Mouse (Mus musculus): ENCODE data around the gene Eif4g3. TPM values are rescaled to one million over a fixed set of nuclear protein-coding genes. Genes with fewer than 3 reads are reported as not detected.

The Eif4g3 gene
- polyA plus RNA-seq, 1 experiment from 2014 or later: 40.0 TPM

DNA sequence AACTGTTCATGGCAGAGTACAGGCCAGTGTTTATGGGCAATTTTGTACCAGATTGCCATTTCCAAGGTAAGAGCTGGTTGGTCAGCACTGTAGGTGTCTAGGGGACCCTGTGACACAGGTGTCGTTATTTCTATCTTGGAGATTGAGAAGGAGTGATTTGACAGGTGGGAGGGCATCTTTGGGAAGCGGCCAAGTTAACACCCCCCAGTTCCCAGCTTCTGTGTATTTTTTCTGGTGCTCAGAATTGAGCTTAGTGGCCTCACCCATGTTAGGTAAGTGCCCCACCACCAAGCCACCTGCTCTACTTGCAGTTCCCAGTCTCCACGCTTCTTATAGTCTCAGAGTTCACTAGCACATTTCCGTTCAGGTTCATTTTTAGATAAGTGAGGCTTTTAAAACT, 76.5 kb downstream of the Eif4g3 start:
- H3K27me3 ChIP-seq: no peaks in the 10 kb centered on the region
- H3K27ac ChIP-seq: no peak overlapping the region
- 89% methylated on average over 4 of the region's 4 CpGs for WGBS
- ATAC-seq (replicated peaks; ENCODE audit: low FRiP score): no peak
- H3K36me3 ChIP-seq: peaks cover 52% of the 10 kb centered on the region
- H3K9me3 ChIP-seq (replicated peaks): no peaks in the 10 kb centered on the region
- no peak overlapping the region for H3K9ac ChIP-seq
- no peak overlapping the region for H3K4me3 ChIP-seq (replicated peaks)
- H3K4me2 ChIP-seq: no peak overlapping the region
- H3K4me1 ChIP-seq: peaks cover 17% of the 10 kb centered on the region

- ATAC-seq (replicated peaks; ENCODE audit: low FRiP score): no peak
- WGBS: 60% methylated on average over 6 of the region's 6 CpGs
- no peak overlapping the region for H3K4me3 ChIP-seq (replicated peaks)
- H3K9me3 ChIP-seq (replicated peaks): no peaks in the 10 kb centered on the region
- H3K4me1 ChIP-seq: peaks cover 22% of the 10 kb centered on the region
- no peaks in the 10 kb centered on the region for H3K27me3 ChIP-seq
- no peak overlapping the region for H3K9ac ChIP-seq
- H3K27ac ChIP-seq: no peak overlapping the region
- H3K36me3 ChIP-seq: peaks cover 49% of the 10 kb centered on the region
- no peak overlapping the region for H3K4me2 ChIP-seq
Measured at GRCm38 (mm10) chr4:138071497-138071896, 78.7 kb downstream of the Eif4g3 start.

GRCm38 (mm10) chr4:138073086-138073485, 80.3 kb downstream of the Eif4g3 start:
- H3K27me3 ChIP-seq: no peaks in the 10 kb centered on the region
- H3K27ac ChIP-seq: peak overlapping the region; percentile 55; the same call in 1 of the 2 replicates
- H3K9ac ChIP-seq: no peak overlapping the region
- peaks cover 29% of the 10 kb centered on the region for H3K4me1 ChIP-seq
- peaks cover 42% of the 10 kb centered on the region for H3K36me3 ChIP-seq
- no peak overlapping the region for H3K4me3 ChIP-seq (replicated peaks)
- 89% methylated on average over 11 of the region's 11 CpGs for WGBS
- H3K9me3 ChIP-seq (replicated peaks): no peaks in the 10 kb centered on the region
- ATAC-seq (replicated peaks; ENCODE audit: low FRiP score): no peak
- H3K4me2 ChIP-seq: no peak overlapping the region

DNA sequence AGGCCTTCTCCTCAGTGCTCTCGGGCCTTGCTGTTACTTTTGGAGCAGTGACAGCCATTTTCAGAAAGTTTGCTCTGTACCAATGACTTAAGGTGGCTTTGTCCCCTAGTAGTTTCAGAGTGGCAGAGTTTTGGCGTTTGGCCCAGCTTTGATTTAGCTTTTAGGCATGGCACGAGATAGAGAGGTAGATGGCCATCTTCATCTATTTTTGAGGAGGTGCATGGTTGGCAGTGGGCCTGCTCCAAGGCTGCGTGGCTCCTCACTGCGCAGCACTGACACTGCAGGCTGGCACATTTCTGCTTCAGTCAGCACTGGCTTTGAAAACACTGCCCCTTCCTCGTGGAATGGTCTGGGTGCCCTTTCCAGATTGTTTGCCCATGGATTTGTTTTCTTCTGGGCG, 80.7 kb downstream of the Eif4g3 start:
- H3K36me3 ChIP-seq: peaks cover 42% of the 10 kb centered on the region
- peaks cover 33% of the 10 kb centered on the region for H3K4me1 ChIP-seq
- 65% methylated on average over 7 of the region's 7 CpGs for WGBS
- H3K9me3 ChIP-seq (replicated peaks): no peaks in the 10 kb centered on the region
- H3K4me3 ChIP-seq (replicated peaks): no peak overlapping the region
- no peak for ATAC-seq (replicated peaks; ENCODE audit: low FRiP score)
- H3K4me2 ChIP-seq: no peak overlapping the region
- no peaks in the 10 kb centered on the region for H3K27me3 ChIP-seq
- peak overlapping the region; percentile 55 for H3K27ac ChIP-seq
- no peak overlapping the region for H3K9ac ChIP-seq

- Histone ChIP-seq H3K9me3 (replicated peaks) (no peaks in the 10 kb centered on the region), H3K27me3 (no peaks in the 10 kb centered on the region), H3K4me3 (replicated peaks) (no peak overlapping the region), H3K36me3 (peaks cover 42% of the 10 kb centered on the region), H3K4me2 (no peak overlapping the region), H3K9ac (no peak overlapping the region), H3K4me1 (peaks cover 36% of the 10 kb centered on the region), H3K27ac (no peak overlapping the region)
- ATAC-seq (replicated peaks; ENCODE audit: low FRiP score): no peak
- WGBS: 65% methylated on average over 6 of the region's 6 CpGs
Measured at GRCm38 (mm10) chr4:138074896-138075584, 82.2 kb downstream of the Eif4g3 start.

DNA sequence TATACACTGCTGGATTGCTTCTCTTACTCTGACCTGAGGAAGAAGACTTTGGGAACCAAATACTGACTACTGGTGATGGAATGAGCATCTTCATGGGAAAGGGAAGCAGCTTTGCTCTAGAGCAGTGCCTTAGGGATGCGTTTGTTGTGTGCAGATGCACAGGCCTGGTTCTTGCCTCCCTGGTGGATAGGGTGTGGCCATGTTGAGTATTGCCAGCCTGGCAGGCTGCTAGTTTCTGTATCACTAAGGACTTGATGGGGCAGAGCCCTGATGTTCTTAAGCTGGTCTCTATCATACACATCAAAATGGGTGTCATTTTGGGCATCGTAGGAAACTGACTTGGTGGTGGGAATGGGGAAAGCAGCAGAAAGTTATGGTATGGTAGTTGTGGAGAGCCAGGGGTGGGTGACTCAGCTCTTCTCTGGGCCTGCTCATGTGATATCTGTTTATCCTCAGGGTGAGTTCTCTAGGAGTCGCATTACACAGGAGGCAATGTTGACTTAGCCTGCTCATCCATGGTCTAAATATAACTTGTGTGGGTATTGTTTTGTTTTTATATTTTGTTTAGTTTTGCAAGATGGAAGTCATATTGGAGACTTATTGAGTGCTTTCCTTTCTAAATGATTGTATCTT, 85.0 kb downstream of the Eif4g3 start:
- no peaks in the 10 kb centered on the region for H3K27me3 ChIP-seq
- no peak overlapping the region for H3K9ac ChIP-seq
- peaks cover 34% of the 10 kb centered on the region for H3K36me3 ChIP-seq
- no peaks in the 10 kb centered on the region for H3K9me3 ChIP-seq (replicated peaks)
- peaks cover 39% of the 10 kb centered on the region for H3K4me1 ChIP-seq
- no peak for ATAC-seq (replicated peaks; ENCODE audit: low FRiP score)
- peak overlapping the region; percentile 51 for H3K27ac ChIP-seq
- 73% methylated on average over 3 of the region's 3 CpGs for WGBS
- no peak overlapping the region for H3K4me2 ChIP-seq
- no peak overlapping the region for H3K4me3 ChIP-seq (replicated peaks)

DNA sequence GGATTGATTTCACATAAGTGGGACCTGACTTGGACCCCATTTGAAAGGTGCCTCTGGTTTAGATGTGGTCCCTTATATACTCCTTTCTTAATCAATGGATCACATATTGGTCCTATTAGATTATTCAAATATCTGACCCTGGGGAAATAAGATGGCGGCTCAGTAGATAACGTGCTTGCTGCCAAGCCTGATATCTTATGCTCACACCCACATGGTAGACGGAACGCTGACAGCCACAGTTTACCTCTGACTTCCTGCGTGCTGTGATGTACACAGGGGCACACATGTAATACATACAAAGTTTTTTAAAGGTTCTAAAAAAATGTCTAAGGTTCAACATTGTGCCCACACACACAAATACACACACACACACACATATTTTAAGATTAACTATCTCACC, 86.4 kb downstream of the Eif4g3 start:
- no peak overlapping the region for H3K27ac ChIP-seq
- no peak overlapping the region for H3K9ac ChIP-seq
- H3K27me3 ChIP-seq: no peaks in the 10 kb centered on the region
- no peak for ATAC-seq (replicated peaks; ENCODE audit: low FRiP score)
- peaks cover 28% of the 10 kb centered on the region for H3K4me1 ChIP-seq
- H3K4me2 ChIP-seq: no peak overlapping the region
- WGBS: 96% methylated on average over 5 of the region's 5 CpGs
- H3K9me3 ChIP-seq (replicated peaks): no peaks in the 10 kb centered on the region
- no peak overlapping the region for H3K4me3 ChIP-seq (replicated peaks)
- peaks cover 48% of the 10 kb centered on the region for H3K36me3 ChIP-seq

- no peak overlapping the region for H3K4me3 ChIP-seq (replicated peaks)
- no peaks in the 10 kb centered on the region for H3K27me3 ChIP-seq
- H3K4me1 ChIP-seq: peaks cover 22% of the 10 kb centered on the region
- H3K9ac ChIP-seq: no peak overlapping the region
- no peak overlapping the region for H3K27ac ChIP-seq
- no peaks in the 10 kb centered on the region for H3K9me3 ChIP-seq (replicated peaks)
- no peak for ATAC-seq (replicated peaks; ENCODE audit: low FRiP score)
- peaks cover 66% of the 10 kb centered on the region for H3K36me3 ChIP-seq
- no peak overlapping the region for H3K4me2 ChIP-seq
- 90% methylated on average over 8 of the region's 8 CpGs for WGBS
Measured at GRCm38 (mm10) chr4:138082466-138082865, 89.6 kb downstream of the Eif4g3 start.

DNA sequence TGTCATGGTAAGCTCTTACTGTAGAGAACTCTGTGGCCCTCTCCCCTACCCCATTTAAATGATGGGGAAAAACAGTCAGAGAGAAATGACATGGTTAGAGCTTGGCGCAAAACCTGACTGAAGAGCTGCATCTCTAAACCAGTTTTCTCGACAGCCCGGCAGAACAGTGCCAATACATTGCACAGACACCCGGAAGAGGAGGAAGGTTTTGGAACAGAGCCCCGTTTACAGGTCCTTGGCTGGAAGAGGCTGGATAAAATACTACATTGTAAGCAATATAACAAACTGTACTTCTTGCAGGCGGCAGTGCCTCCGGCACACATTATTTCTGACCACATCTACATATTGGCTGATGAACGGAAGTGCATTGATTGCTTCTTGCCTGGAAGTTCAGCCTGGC, 91.3 kb downstream of the Eif4g3 start:
- no peak overlapping the region for H3K27ac ChIP-seq
- WGBS: 88% methylated on average over 8 of the region's 8 CpGs
- no peaks in the 10 kb centered on the region for H3K27me3 ChIP-seq
- ATAC-seq (replicated peaks; ENCODE audit: low FRiP score): no peak
- no peak overlapping the region for H3K4me3 ChIP-seq (replicated peaks)
- no peak overlapping the region for H3K4me2 ChIP-seq
- no peaks in the 10 kb centered on the region for H3K9me3 ChIP-seq (replicated peaks)
- H3K36me3 ChIP-seq: peaks cover 65% of the 10 kb centered on the region
- H3K4me1 ChIP-seq: peaks cover 10% of the 10 kb centered on the region; the same call in 1 of the 2 replicates
- H3K9ac ChIP-seq: no peak overlapping the region

- no peaks in the 10 kb centered on the region for H3K9me3 ChIP-seq (replicated peaks)
- no peak overlapping the region for H3K9ac ChIP-seq
- no peak overlapping the region for H3K4me2 ChIP-seq
- H3K36me3 ChIP-seq: peaks cover 68% of the 10 kb centered on the region
- WGBS: 77% methylated on average over 13 of the region's 13 CpGs
- no peaks in the 10 kb centered on the region for H3K27me3 ChIP-seq
- H3K4me3 ChIP-seq (replicated peaks): no peak overlapping the region
- H3K4me1 ChIP-seq: peaks cover 10% of the 10 kb centered on the region; the same call in 1 of the 2 replicates
- no peak for ATAC-seq (replicated peaks; ENCODE audit: low FRiP score)
- H3K27ac ChIP-seq: no peak overlapping the region
Measured at GRCm38 (mm10) chr4:138084851-138085573, 92.2 kb downstream of the Eif4g3 start.

GRCm38 (mm10) chr4:138086949-138087348, 94.1 kb downstream of the Eif4g3 start:
- Histone ChIP-seq H3K27me3 (no peaks in the 10 kb centered on the region), H3K9ac (no peak overlapping the region), H3K4me1 (peaks cover 6% of the 10 kb centered on the region; the same call in 1 of the 2 replicates), H3K9me3 (replicated peaks) (no peaks in the 10 kb centered on the region), H3K4me3 (replicated peaks) (no peak overlapping the region), H3K27ac (no peak overlapping the region), H3K36me3 (peaks cover 71% of the 10 kb centered on the region), H3K4me2 (no peak overlapping the region)
- WGBS: 83% methylated on average over 5 of the region's 5 CpGs
- no peak for ATAC-seq (replicated peaks; ENCODE audit: low FRiP score)

GRCm38 (mm10) chr4:138089512-138089911, 96.7 kb downstream of the Eif4g3 start:
- H3K9me3 ChIP-seq (replicated peaks): no peaks in the 10 kb centered on the region
- H3K36me3 ChIP-seq: peaks cover 72% of the 10 kb centered on the region
- H3K9ac ChIP-seq: no peak overlapping the region
- no peak for ATAC-seq (replicated peaks; ENCODE audit: low FRiP score)
- H3K4me2 ChIP-seq: no peak overlapping the region
- H3K27ac ChIP-seq: no peak overlapping the region
- 0 out of 2 replicates have a peak, but pooled peaks cover 6% of the 10 kb centered on the region for H3K4me1 ChIP-seq
- WGBS: 77% methylated on average over 2 of the region's 2 CpGs
- no peak overlapping the region for H3K4me3 ChIP-seq (replicated peaks)
- H3K27me3 ChIP-seq: no peaks in the 10 kb centered on the region
